Mouse (Mus musculus) spleen, adult 12 weeks (tissue): ENCODE measurements around the gene Gm28079.
"Not testable (repeated sequence)": the region's sequence is repeated elsewhere in the genome, so short reads cannot be mapped to it uniquely, and the experiment has no call there.

Experiments
- DNase-seq: peaks from one replicate; pipeline ENCODE4 v3.0.0; 2022; ENCODE audit warnings: low spot score

Gene Gm28079

DNA sequence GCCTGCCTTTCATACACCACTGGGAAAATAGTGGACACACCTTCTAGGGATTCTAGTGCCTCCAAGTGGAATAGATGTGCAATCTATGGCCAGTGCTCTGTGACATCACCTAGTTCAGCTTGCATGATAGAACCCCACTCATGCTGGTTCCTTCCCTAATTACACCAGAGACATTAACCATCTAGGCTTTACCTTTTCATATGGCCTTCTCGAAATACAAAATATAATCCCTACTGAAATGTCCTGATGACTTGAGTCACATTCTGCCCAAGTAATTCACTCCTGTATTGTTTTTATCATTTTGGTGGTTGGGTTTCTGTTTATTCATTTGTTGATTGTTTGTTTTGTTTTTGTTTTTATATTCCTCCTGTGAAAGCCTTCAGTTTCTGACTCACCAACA lies at the start of gene Gm28079:
Gene Gm28079, minus strand, starts transcription at position 101 of the 400 bp plus-strand sequence.
- not testable (repeated sequence) for DNase-seq
